Mouse (Mus musculus): ENCODE data around the gene Kdm4b. TPM values are rescaled to one million over a fixed set of nuclear protein-coding genes. Genes with fewer than 3 reads are reported as not detected.
A peak's percentile ranks its signal among the peaks of the same experiment; 100 is the strongest.

Kdm4b gene
- polyA plus RNA-seq, 1 experiment from 2014 or later, result 33.5 TPM

DNA sequence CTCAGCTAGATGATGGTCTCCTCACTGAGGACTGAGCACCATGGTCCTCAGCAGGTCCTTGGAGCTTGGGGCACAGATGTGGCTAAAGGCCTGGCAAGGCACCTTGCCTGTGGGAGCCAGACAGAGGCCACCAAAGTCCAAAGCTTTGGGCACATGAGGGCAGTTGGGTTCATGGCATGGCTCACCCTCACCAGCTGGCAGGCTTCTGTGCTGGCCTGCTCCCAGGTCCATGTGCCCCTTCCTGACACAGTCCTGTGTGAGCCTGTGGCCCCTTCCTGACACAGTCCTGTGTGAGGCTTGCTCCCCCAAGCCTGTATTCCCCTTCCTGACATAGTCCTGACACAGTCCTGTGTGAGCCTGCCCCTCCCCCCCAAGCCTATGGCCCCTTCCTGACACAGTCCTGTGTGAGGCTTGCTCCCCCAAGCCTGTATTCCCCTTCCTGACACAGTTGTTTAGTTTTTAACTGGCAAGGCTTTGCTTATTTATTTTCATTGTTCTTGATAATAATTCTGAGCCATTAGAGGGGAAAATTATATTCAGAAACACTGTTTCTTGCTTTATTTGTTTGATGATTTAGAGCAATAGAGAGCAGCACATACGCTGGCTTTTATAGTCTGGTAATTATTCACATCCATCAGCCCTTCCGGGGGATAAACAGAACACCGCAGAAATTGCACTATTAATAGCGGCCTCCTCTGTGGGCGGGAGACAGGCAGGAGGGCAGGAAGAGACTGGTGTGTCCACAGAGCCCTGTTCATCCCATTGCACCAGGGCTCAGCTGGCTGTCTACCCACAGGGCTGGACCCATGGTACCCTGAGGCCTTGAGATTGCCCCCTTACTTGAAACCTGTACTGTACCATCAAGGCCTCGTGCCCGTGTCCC lies 40.2 kb downstream of the Kdm4b start:
- no peak overlapping the region for H3K4me2 ChIP-seq (ENCODE audit: low read length)
- no peak overlapping the region for H3K4me3 ChIP-seq (ENCODE audit: low read depth, low read length)
- peaks cover 37% of the 10 kb centered on the region for H3K36me3 ChIP-seq (ENCODE audit: control insufficient read depth, insufficient read depth, low read length)
- peak; percentile 44; the same call in 1 of the 2 replicates for ATAC-seq (replicated peaks; ENCODE audit: low FRiP score, low TSS enrichment, low read depth)
- no peak for DNase-seq (ENCODE audit: low spot score)
- no peak overlapping the region for H3K9ac ChIP-seq (ENCODE audit: low read length)
- H3K27me3 ChIP-seq (replicated peaks; ENCODE audit: control insufficient read depth, insufficient read depth, low read length), result no peaks in the 10 kb centered on the region
- WGBS, result 43% methylated on average over 7 of the region's 7 CpGs
- H3K4me1 ChIP-seq (replicated peaks; ENCODE audit: control insufficient read depth, insufficient read depth, low read length), result peaks cover 14% of the 10 kb centered on the region; the same call in 1 of the 2 replicates
- H3K27ac ChIP-seq (ENCODE audit: low read depth), result no peak overlapping the region
- H3K9me3 ChIP-seq (ENCODE audit: control insufficient read depth, low read length), result no peaks in the 10 kb centered on the region

DNA sequence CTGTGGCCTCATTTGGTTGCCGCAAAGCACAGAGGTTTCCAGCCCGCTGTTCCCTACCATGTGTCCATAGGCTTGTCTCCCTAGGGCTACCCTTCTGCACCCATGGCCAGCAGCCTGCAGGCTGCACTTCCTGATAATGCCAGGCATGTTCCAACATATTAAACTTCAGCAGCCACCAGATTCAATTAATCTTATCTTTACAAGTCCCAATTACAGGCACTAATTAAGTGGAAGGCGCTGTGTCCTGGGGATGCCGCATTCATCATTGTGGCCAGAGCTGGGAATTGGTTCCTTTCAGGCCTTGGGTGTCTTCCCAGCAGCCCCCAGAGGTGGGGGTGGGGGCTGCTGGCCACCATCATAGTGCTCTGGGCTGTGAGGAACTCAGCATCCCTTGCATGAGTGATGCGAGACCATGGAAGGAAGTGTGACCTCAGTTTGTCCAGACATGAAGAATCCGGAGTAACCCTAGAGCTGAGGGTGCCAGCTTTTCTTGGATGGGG lies 42.5 kb downstream of the Kdm4b start:
- Histone ChIP-seq H3K4me1 (replicated peaks; ENCODE audit: control insufficient read depth, insufficient read depth, low read length) (peaks cover 14% of the 10 kb centered on the region; the same call in 1 of the 2 replicates), H3K27ac (ENCODE audit: low read depth) (no peak overlapping the region), H3K4me3 (ENCODE audit: low read depth, low read length) (no peak overlapping the region), H3K4me2 (ENCODE audit: low read length) (no peak overlapping the region), H3K36me3 (ENCODE audit: control insufficient read depth, insufficient read depth, low read length) (peaks cover 45% of the 10 kb centered on the region), H3K9me3 (ENCODE audit: control insufficient read depth, low read length) (no peaks in the 10 kb centered on the region), H3K27me3 (replicated peaks; ENCODE audit: control insufficient read depth, insufficient read depth, low read length) (no peaks in the 10 kb centered on the region), H3K9ac (ENCODE audit: low read length) (no peak overlapping the region)
- ATAC-seq (replicated peaks; ENCODE audit: low FRiP score, low TSS enrichment, low read depth), result no peak
- DNase-seq (ENCODE audit: low spot score), result no peak
- WGBS, result 90% methylated on average over 6 of the region's 6 CpGs

DNA sequence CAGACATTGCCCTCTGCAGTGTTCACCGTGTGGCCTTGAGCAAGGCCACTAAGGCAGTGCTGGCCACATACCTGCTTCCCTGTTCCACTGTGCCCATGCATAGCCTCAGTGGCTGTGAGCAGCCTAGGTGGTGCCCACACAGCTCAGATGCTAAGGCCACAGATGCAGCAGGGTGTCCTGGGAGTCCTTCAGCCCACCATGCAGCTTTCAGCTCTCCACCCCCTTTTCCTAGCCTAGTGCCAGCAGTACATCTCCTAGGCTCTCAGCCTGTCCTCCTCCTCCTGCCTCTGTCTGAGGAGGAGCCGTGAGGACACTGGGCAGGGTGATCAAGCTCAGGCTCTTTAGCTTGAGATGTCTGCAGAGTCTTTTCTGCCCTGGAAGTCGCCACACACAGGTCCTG lies 44.2 kb downstream of the Kdm4b start:
- WGBS, result 91% methylated on average over 3 of the region's 3 CpGs
- H3K4me3 ChIP-seq (ENCODE audit: low read depth, low read length), result no peak overlapping the region
- peaks cover 60% of the 10 kb centered on the region for H3K36me3 ChIP-seq (ENCODE audit: control insufficient read depth, insufficient read depth, low read length)
- H3K9ac ChIP-seq (ENCODE audit: low read length), result no peak overlapping the region
- H3K9me3 ChIP-seq (ENCODE audit: control insufficient read depth, low read length), result no peaks in the 10 kb centered on the region
- H3K4me2 ChIP-seq (ENCODE audit: low read length), result no peak overlapping the region
- H3K4me1 ChIP-seq (replicated peaks; ENCODE audit: control insufficient read depth, insufficient read depth, low read length), result peaks cover 13% of the 10 kb centered on the region; the same call in 1 of the 2 replicates
- H3K27me3 ChIP-seq (replicated peaks; ENCODE audit: control insufficient read depth, insufficient read depth, low read length), result no peaks in the 10 kb centered on the region
- ATAC-seq (replicated peaks; ENCODE audit: low FRiP score, low TSS enrichment, low read depth), result no peak
- H3K27ac ChIP-seq (ENCODE audit: low read depth), result no peak overlapping the region
- DNase-seq (ENCODE audit: low spot score), result no peak

DNA sequence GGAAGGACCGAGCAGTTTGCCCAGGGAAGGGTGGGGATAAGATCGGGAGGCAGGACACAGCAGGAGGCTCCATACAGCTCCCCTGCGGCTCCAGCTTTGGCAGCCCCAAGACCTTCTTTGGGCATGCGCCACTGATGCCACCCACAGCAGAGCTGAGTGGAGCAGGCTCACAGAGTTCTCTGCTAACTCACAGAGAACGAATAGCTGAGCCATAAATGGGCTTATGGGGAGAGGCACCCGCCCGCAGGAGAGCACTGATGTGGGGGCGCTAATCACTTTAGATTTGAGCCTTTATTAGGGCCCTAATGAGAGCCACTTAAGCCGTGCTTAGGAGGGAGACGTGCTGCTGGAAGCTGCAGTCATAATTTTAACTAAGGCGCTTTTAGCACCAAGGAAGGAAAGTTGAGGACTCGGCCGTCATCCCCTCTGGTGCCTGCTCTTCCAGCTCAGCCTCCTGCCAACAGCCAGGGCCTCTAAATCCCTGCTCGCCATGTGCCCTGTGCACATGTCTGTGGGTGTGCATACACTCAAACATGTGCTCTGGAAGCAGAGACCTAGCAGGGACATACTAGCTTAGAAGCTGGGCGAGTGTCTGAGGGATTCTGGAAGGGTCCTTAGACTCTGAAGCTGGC lies 45.3 kb downstream of the Kdm4b start:
- Histone ChIP-seq H3K4me2 (ENCODE audit: low read length) (no peak overlapping the region), H3K27ac (ENCODE audit: low read depth) (no peak overlapping the region), H3K4me1 (replicated peaks; ENCODE audit: control insufficient read depth, insufficient read depth, low read length) (0 out of 2 replicates have a peak, but pooled peaks cover 2% of the 10 kb centered on the region), H3K36me3 (ENCODE audit: control insufficient read depth, insufficient read depth, low read length) (peaks cover 70% of the 10 kb centered on the region), H3K4me3 (ENCODE audit: low read depth, low read length) (no peak overlapping the region), H3K9me3 (ENCODE audit: control insufficient read depth, low read length) (no peaks in the 10 kb centered on the region), H3K27me3 (replicated peaks; ENCODE audit: control insufficient read depth, insufficient read depth, low read length) (no peaks in the 10 kb centered on the region), H3K9ac (ENCODE audit: low read length) (no peak overlapping the region)
- WGBS, result 72% methylated on average over 15 of the region's 15 CpGs
- ATAC-seq (replicated peaks; ENCODE audit: low FRiP score, low TSS enrichment, low read depth), result no peak
- DNase-seq (ENCODE audit: low spot score), result no peak

DNA sequence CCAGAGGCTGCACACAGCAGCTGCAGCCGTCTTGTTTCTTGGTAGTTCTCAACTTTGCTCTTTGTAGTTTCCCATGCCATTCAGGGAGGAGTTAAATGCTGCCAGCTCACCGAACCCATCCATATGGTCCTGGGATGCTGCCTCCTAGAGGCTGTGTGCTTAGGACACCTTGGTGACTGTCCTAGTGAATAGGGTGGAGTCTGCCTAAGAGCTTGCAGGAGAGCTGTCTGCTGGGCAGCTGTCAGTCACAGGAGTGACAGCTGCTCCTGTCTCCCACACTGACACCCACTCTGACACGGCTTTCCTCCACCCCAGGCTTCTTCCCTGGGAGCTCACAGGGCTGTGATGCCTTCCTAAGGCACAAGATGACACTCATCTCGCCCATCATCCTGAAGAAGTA lies 46.2 kb downstream of the Kdm4b start:
- Histone ChIP-seq H3K4me3 (ENCODE audit: low read depth, low read length) (no peak overlapping the region), H3K36me3 (ENCODE audit: control insufficient read depth, insufficient read depth, low read length) (peaks cover 79% of the 10 kb centered on the region), H3K4me2 (ENCODE audit: low read length) (no peak overlapping the region), H3K27me3 (replicated peaks; ENCODE audit: control insufficient read depth, insufficient read depth, low read length) (no peaks in the 10 kb centered on the region), H3K4me1 (replicated peaks; ENCODE audit: control insufficient read depth, insufficient read depth, low read length) (no peaks in the 10 kb centered on the region), H3K27ac (ENCODE audit: low read depth) (no peak overlapping the region), H3K9me3 (ENCODE audit: control insufficient read depth, low read length) (no peaks in the 10 kb centered on the region), H3K9ac (ENCODE audit: low read length) (no peak overlapping the region)
- no peak for ATAC-seq (replicated peaks; ENCODE audit: low FRiP score, low TSS enrichment, low read depth)
- DNase-seq (ENCODE audit: low spot score), result no peak
- WGBS, result 69% methylated on average over 4 of the region's 4 CpGs

DNA sequence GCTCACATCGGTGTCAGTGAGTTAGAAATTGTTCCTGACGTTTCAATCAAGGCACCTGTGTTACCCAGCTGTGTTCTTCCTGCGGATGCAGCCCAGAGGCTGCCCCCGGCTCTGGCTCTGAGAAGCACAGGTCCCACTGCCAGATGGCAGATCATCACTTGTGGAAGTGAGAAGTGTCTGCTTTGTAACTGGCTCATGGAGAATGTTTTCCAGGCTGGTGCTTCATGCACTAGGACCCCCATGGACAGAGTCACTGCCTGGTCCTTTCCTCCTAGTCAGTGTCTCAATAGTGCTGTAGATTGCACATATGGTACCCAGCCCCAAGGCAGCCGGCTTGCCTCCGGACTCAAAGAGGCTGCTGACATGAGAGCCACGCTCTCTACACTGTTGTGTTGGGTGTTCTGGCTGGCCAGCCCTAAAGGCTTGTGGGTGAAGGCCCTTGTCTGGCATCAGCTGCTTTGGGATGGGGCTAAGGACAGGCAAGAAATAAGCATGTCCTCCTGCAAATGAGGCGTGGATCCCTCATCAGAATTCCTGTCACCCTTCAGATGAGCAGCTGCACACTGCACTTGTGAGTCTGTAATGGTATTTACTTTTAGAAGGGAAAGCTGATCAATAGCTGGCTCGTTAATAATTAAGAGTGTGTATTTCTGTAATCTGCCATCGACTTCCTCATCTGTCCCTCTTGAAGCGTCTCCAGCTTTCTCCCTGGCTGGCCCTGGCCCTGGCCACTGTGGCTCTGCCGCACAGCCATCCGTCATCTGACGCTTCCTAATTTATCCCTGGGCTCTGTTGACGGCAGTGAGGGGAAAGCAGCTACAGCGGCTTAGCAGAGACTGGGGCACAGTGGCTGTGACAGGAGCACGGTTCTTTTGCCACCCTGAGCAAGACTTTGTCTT lies 47.5 kb downstream of the Kdm4b start:
- Histone ChIP-seq H3K36me3 (ENCODE audit: control insufficient read depth, insufficient read depth, low read length) (peaks cover 85% of the 10 kb centered on the region), H3K4me2 (ENCODE audit: low read length) (no peak overlapping the region), H3K27me3 (replicated peaks; ENCODE audit: control insufficient read depth, insufficient read depth, low read length) (no peaks in the 10 kb centered on the region), H3K9ac (ENCODE audit: low read length) (no peak overlapping the region), H3K9me3 (ENCODE audit: control insufficient read depth, low read length) (no peaks in the 10 kb centered on the region), H3K4me3 (ENCODE audit: low read depth, low read length) (no peak overlapping the region), H3K4me1 (replicated peaks; ENCODE audit: control insufficient read depth, insufficient read depth, low read length) (no peaks in the 10 kb centered on the region), H3K27ac (ENCODE audit: low read depth) (no peak overlapping the region)
- ATAC-seq (replicated peaks; ENCODE audit: low FRiP score, low TSS enrichment, low read depth) (no peak), DNase-seq (ENCODE audit: low spot score) (no peak)
- 78% methylated on average over 17 of the region's 17 CpGs for WGBS

DNA sequence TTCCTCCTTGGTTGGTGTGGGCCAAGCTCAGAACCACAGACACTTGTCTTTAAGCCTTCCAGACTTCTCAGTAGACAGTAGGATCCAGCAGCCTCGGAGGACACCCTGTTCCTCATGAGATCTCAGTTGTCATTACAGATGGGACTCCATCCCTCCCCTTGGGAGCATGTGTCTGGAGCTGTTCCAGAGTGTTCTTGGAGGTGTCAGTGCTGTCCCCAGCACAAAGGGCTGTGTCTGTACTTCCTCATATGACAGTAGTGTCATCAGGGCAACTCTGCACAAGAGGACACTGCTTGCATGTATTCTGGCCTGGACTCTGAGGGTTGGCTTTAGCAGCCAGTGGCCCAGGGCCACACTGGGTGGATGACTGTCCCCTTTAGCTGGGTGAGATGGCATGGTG lies 49.0 kb downstream of the Kdm4b start:
- no peak overlapping the region for H3K9ac ChIP-seq (ENCODE audit: low read length)
- H3K36me3 ChIP-seq (ENCODE audit: control insufficient read depth, insufficient read depth, low read length), result peaks cover 89% of the 10 kb centered on the region
- no peaks in the 10 kb centered on the region for H3K4me1 ChIP-seq (replicated peaks; ENCODE audit: control insufficient read depth, insufficient read depth, low read length)
- ATAC-seq (replicated peaks; ENCODE audit: low FRiP score, low TSS enrichment, low read depth), result no peak
- no peak overlapping the region for H3K4me3 ChIP-seq (ENCODE audit: low read depth, low read length)
- WGBS, result 94% methylated on average over 1 of the region's 1 CpGs
- no peaks in the 10 kb centered on the region for H3K9me3 ChIP-seq (ENCODE audit: control insufficient read depth, low read length)
- no peak overlapping the region for H3K4me2 ChIP-seq (ENCODE audit: low read length)
- DNase-seq (ENCODE audit: low spot score), result no peak
- no peaks in the 10 kb centered on the region for H3K27me3 ChIP-seq (replicated peaks; ENCODE audit: control insufficient read depth, insufficient read depth, low read length)
- no peak overlapping the region for H3K27ac ChIP-seq (ENCODE audit: low read depth)

DNA sequence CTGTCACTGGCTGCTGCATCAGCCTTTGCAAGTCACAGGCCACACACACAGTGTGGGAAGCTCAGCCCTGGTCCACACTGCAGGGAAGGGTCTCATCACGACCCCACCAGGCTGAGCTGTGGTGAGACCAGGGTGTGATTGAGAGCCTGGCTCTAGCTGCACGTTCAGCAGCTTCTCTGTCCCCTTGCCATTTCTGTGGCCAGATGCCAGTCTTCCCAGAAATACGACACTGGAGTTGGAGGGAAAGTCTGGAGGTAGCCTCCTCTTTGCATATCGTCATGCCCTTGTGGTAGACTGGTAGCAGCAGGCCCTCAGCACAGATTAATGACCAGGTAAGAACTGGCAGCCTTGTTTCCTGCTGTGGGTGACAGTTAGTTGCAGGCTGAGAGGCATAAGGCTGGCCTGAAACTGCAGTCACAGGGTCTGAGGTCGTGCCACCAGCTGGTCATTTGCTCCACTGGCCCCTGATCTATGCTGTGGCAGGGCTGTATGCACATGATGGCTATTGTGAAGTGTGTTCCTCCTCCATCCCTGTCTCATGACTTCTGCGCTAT lies 53.5 kb downstream of the Kdm4b start:
- Histone ChIP-seq H3K27ac (ENCODE audit: low read depth) (no peak overlapping the region), H3K36me3 (ENCODE audit: control insufficient read depth, insufficient read depth, low read length) (peaks cover 85% of the 10 kb centered on the region), H3K4me3 (ENCODE audit: low read depth, low read length) (no peak overlapping the region), H3K9ac (ENCODE audit: low read length) (no peak overlapping the region), H3K27me3 (replicated peaks; ENCODE audit: control insufficient read depth, insufficient read depth, low read length) (no peaks in the 10 kb centered on the region), H3K4me1 (replicated peaks; ENCODE audit: control insufficient read depth, insufficient read depth, low read length) (no peaks in the 10 kb centered on the region), H3K9me3 (ENCODE audit: control insufficient read depth, low read length) (no peaks in the 10 kb centered on the region), H3K4me2 (ENCODE audit: low read length) (no peak overlapping the region)
- 71% methylated on average over 6 of the region's 6 CpGs for WGBS
- ATAC-seq (replicated peaks; ENCODE audit: low FRiP score, low TSS enrichment, low read depth) (no peak), DNase-seq (ENCODE audit: low spot score) (no peak)
